23 mouse cellular contexts compared by ENCODE assay signal in the genomic region with DNA sequence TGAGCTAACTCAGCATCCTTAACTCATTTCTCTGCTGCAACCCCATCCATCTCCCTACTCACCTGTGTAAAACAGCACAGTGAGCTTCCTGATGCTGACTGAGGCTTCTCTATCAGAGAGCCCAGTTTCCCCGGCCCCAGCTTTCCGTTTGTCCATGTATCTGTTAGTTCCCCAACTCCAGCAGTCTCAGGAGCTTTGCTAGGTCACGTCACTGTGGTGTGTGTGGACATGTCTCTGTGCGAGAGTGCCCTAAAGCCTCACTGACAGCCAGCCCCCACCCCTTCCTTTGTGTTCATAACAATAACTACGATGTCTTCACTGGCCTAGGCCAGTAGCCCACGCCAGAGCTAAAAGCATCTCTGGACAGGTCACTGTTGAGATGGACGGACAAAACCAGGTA. TPM values are rescaled to one million over a fixed set of nuclear protein-coding genes. Genes with fewer than 3 reads are reported as not detected.
A peak's percentile ranks its signal among the peaks of the same experiment; 100 is the strongest.
DNase-seq lines count a peak whose midpoint lies in the region; ATAC-seq and TF ChIP-seq lines count a peak whose summit lies in the region.
"Had no signal": no experiment of that assay in that cellular context is flagged by ENCODE, and none has a peak within 500 bp of the region (broad histone marks: within the 10 kb centered on the region; RNA-seq: fewer than 3 reads in every experiment).

No protein-coding gene starts in this region.

- H3K79me3 ChIP-seq in C2C12 (ENCODE audit: low read depth): peaks cover 5% of the 10 kb centered on the region

- H3K36me3 ChIP-seq in C2C12 (ENCODE audit: control insufficient read depth, insufficient read depth): peaks cover 15% of the 10 kb centered on the region
- H3K36me3 ChIP-seq: embryonic facial prominence, embryonic 10.5 days; heart, embryonic 10.5 days; hindbrain, embryonic 13.5 days had no signal

- ATAC-seq in monocyte, adult 5-6 weeks (replicated peaks; ENCODE audit: insufficient number of reproducible peaks, low FRiP score, low TSS enrichment, poor library complexity, severe bottlenecking): no peak
- ATAC-seq: activated CD4-positive, CD25-positive, alpha-beta regulatory T cell, adult 4 months; forebrain, embryonic 14.5 days; hindbrain, postnatal 0 days had no signal

- no peaks in the 10 kb centered on the region for H3K27me3 ChIP-seq in C2C12 (ENCODE audit: control insufficient read depth, insufficient read depth, insufficient read length)
- H3K27me3 ChIP-seq: hindbrain, embryonic 13.5 days had no signal

- TF ChIP-seq CTCF in C2C12 (IDR thresholded peaks at IDR 0.05; ENCODE audit: control insufficient read depth, insufficient read depth, insufficient read length): no peak

- peaks cover 23% of the 10 kb centered on the region for H3K79me2 ChIP-seq in C2C12 (ENCODE audit: control insufficient read depth, insufficient read depth)

- H3ac ChIP-seq in C2C12 (ENCODE audit: control insufficient read depth, insufficient read length, low read depth): peak overlapping the region; percentile 62

- DNase-seq in 416B (ENCODE audit: low read depth): peak; percentile 44
- DNase-seq in ES-CJ7 (ENCODE audit: low read depth, low spot score): peak; percentile 45
- peak; percentile 57 for DNase-seq in ZHBTc4 (ENCODE audit: low read depth, low spot score)
- no peak for DNase-seq in gastrocnemius, adult 8-10 months (ENCODE audit: low spot score in 2 of 2)
- no peak for DNase-seq in kidney, adult 18-20 months
- DNase-seq: adrenal gland, adult 2 months; adrenal gland, postnatal 25 days; B cell, adult 2 months; cerebellum, adult 18-20 months; cerebellum, adult 9-11 months; cerebellum, postnatal 36 days; gastrocnemius, postnatal 10 days; heart, adult 18-20 months; heart, postnatal 10 days; kidney, adult 11 months had no signal

- H3K4me3 ChIP-seq in C2C12 (ENCODE audit: insufficient read depth, poor library complexity, severe bottlenecking): peak overlapping the region; percentile 91
- H3K4me3 ChIP-seq: embryonic facial prominence, embryonic 10.5 days; heart, embryonic 10.5 days; hindbrain, embryonic 13.5 days had no signal

TF ChIP-seq in C2C12, 6 proteins besides CTCF, POLR2A, EP300 and RAD21:
- no peak for TF ChIP-seq MYOD1 (IDR thresholded peaks at IDR 0.05; ENCODE audit: control insufficient read depth, insufficient read length, low read depth)
- no peak for TF ChIP-seq CEBPB (IDR thresholded peaks at IDR 0.05; ENCODE audit: low read depth)
- no peak for TF ChIP-seq FOSL1 (IDR thresholded peaks at IDR 0.05; ENCODE audit: insufficient read depth, low read length, poor library complexity, severe bottlenecking)
- no peak for TF ChIP-seq MYOG (IDR thresholded peaks at IDR 0.05; ENCODE audit: control insufficient read depth, extremely low read depth, insufficient read length)
- no peak for TF ChIP-seq USF1 (IDR thresholded peaks at IDR 0.05; ENCODE audit: low read depth)
- no peak for TF ChIP-seq MAX (IDR thresholded peaks at IDR 0.05)

RNA-seq across cellular contexts. Expression of a gene that starts 11.6 kb away (rescaled TPM):
- 1.8 TPM for polyA plus RNA-seq in C2C12 (2012; fragmentation: generic; extraction: Trizol)
- not detected in 3 replicates for total RNA-seq in monocyte, adult 5-6 weeks (2017)
- 1 to 10 TPM in 1 of 4 experiments, under 1 TPM in 3; 0.27 to 1.2 (median 0.48) TPM for total RNA-seq in gastrocnemius, adult 8-10 months (2022)
- polyA plus RNA-seq: activated CD4-positive, CD25-positive, alpha-beta regulatory T cell, adult 4 months had no signal

RNA-seq across cellular contexts. Expression of a gene that starts 16.7 kb away (rescaled TPM):
- polyA plus RNA-seq in C2C12 (2012; fragmentation: generic; extraction: Trizol): 0.50 TPM
- 0.19 to 0.21 TPM (median 0.19 TPM) in 3 replicates for total RNA-seq in monocyte, adult 5-6 weeks (2017)
- under 1 TPM in 3 of 4 experiments, not detected in 1; 0.34 to 0.51 (median 0.45) TPM for total RNA-seq in gastrocnemius, adult 8-10 months (2022)
- polyA plus RNA-seq: activated CD4-positive, CD25-positive, alpha-beta regulatory T cell, adult 4 months had no signal

RNA-seq across cellular contexts. Expression of a gene that starts 36.0 kb away (rescaled TPM):
- 0.62 TPM for polyA plus RNA-seq in C2C12 (2012; fragmentation: generic; extraction: Trizol)
- total RNA-seq in monocyte, adult 5-6 weeks (2017): 1.4 TPM in 1 of 3 replicates, not detected in the others
- 1 to 10 TPM; 3.6 to 7.5 (median 5.5) TPM for total RNA-seq in gastrocnemius, adult 8-10 months (2022)
- polyA plus RNA-seq: embryonic facial prominence, embryonic 10.5 days had no signal

Comparison
In these comparisons a context has a peak if more than half of its experiments do, and no peak if none do; other contexts are left out.
1. DNase-seq: peak in 416B (single experiment), ES-CJ7 (single experiment) and ZHBTc4 (single experiment); none in gastrocnemius, adult 8-10 months (0 of 2) and kidney, adult 18-20 months (single experiment).